Comparison of ENCODE assay signal across 7 mouse cellular contexts in the genomic region with DNA sequence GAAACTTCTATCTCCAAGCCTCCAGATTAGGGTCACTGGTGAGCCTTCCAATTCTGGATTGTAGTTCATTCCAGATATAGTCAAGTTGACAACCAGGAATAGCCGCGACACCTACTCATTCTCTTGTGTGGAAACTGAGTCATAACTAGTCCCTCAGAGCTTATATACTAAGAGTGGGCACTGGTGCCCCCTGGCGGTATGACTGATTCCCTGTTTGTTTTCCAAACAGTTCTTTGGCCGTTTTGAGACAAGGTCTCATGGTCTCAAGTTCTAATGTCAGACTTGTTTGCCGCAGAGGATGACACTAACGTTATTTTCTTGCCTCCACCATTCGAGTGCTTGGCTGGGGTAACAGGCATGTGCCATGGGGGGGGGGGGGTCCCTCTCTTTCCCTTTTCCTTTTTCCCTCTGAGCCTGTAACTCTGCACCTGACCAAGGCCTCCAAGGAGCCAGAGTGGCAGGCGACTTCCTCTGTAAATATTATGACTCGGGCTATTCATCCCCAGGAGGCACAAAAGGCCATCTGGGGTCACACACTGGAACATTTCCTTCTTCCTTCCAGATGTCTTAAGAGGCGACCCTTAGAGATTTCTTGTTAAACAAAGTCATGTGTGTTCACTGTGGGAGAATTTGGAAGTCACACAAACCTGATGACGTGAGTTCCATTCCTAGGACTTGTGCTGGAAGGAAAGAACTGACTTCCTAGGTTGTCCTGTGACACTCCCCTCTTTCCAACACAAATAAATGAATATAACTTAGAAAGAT. TPM values are rescaled to one million over a fixed set of nuclear protein-coding genes. Genes with fewer than 3 reads are reported as not detected.
A peak's percentile ranks its signal among the peaks of the same experiment; 100 is the strongest.
DNase-seq lines count a peak whose midpoint lies in the region; ATAC-seq and TF ChIP-seq lines count a peak whose summit lies in the region.

No protein-coding gene starts in this region.

- peak; percentile 67 for TF ChIP-seq RAD21 in MEL (IDR thresholded peaks at IDR 0.05; ENCODE audit: low read depth, low read length)

- TF ChIP-seq EP300 in MEL (IDR thresholded peaks at IDR 0.05; ENCODE audit: low read depth in 1 of 2, low read length in 2 of 2): no peak
- peak; percentile 61 for TF ChIP-seq EP300 in liver, postnatal 0 days (IDR thresholded peaks at IDR 0.05; ENCODE audit: low read depth)

- no peak for ATAC-seq in heart, embryonic 11.5 days (replicated peaks; ENCODE audit: insufficient number of reproducible peaks, low FRiP score, low TSS enrichment)
- no peak for ATAC-seq in liver, postnatal 0 days

- H3K4me1 ChIP-seq in MEL (ENCODE audit: control insufficient read depth in 1 of 2, insufficient read depth in 2 of 2, low read length in 2 of 2): peaks cover 3 to 17% of the 10 kb centered on the region in 2 experiments; a peak in 3 of 4 replicates
- peaks cover 7% of the 10 kb centered on the region; the same call in 1 of the 2 replicates for H3K4me1 ChIP-seq in heart, embryonic 11.5 days (ENCODE audit: control insufficient read depth, insufficient read depth, low read length)
- H3K4me1 ChIP-seq in liver, postnatal 0 days (ENCODE audit: insufficient read depth): peaks cover 26% of the 10 kb centered on the region
- H3K4me1 ChIP-seq in small intestine, adult 2 months (ENCODE audit: control insufficient read depth, insufficient read depth, insufficient read length, low read length): peaks cover 12% of the 10 kb centered on the region

- H3K36me3 ChIP-seq in MEL (ENCODE audit: control insufficient read depth in 1 of 2, insufficient read depth in 2 of 2, low read length in 2 of 2): peaks cover 0 to 15% of the 10 kb centered on the region in 2 experiments; a peak in 2 of 4 replicates
- H3K36me3 ChIP-seq in heart, embryonic 11.5 days (ENCODE audit: control insufficient read depth, insufficient read depth, low read length): no peaks in the 10 kb centered on the region
- peaks cover 3% of the 10 kb centered on the region; the same call in 1 of the 2 replicates for H3K36me3 ChIP-seq in liver, postnatal 0 days (replicated peaks; ENCODE audit: insufficient read depth, low read length)
- H3K36me3 ChIP-seq in small intestine, adult 2 months (ENCODE audit: control insufficient read depth, insufficient read depth, low read length): peaks cover 8% of the 10 kb centered on the region; the same call in 1 of the 2 replicates

- 29% methylated on average over 11 of the region's 11 CpGs for WGBS in heart, embryonic 11.5 days (ENCODE audit: insufficient replicate concordance)
- WGBS in liver, postnatal 0 days (ENCODE audit: insufficient replicate concordance): 19% methylated on average over 11 of the region's 11 CpGs
- 16% methylated on average over 11 of the region's 11 CpGs for WGBS in small intestine, adult 2 months

- no peak overlapping the region for H3K4me2 ChIP-seq in heart, embryonic 11.5 days
- H3K4me2 ChIP-seq in liver, postnatal 0 days (ENCODE audit: low read depth, low read length): peak overlapping the region; percentile 62; the same call in 1 of the 2 replicates

- H3K4me3 ChIP-seq in MEL (ENCODE audit: control insufficient read depth in 1 of 2, insufficient read depth in 1 of 2, low read depth in 2 of 2, low read length in 2 of 2): no peak overlapping the region
- H3K4me3 ChIP-seq in heart, embryonic 11.5 days (ENCODE audit: low read depth, low read length): 0 out of 2 replicates have a peak overlapping the region, but pooled peaks have one; percentile 1
- no peak overlapping the region for H3K4me3 ChIP-seq in liver, postnatal 0 days (ENCODE audit: low read depth, low read length)
- no peak overlapping the region for H3K4me3 ChIP-seq in small intestine, adult 2 months (ENCODE audit: low read depth, low read length)

- peak; percentile 85 to 88 for DNase-seq in B cell, adult 2 months
- peak; percentile 85 for DNase-seq in MEL (ENCODE audit: low read depth, low spot score)
- DNase-seq in embryo, embryonic 10 days (ENCODE audit: low spot score): peak; percentile 78
- peak; percentile 91 for DNase-seq in kidney, postnatal 10 days
- peak; percentile 84 for DNase-seq in liver, postnatal 0 days

- H3K79me2 ChIP-seq in MEL (ENCODE audit: control insufficient read depth, insufficient read depth, low read length, poor library complexity): no peaks in the 10 kb centered on the region; the same call in 1 of the 2 replicates

- peak overlapping the region; percentile 66 for H3K27ac ChIP-seq in MEL (ENCODE audit: control insufficient read depth, low read depth, low read length)
- peak overlapping the region; percentile 16; the same call in 1 of the 2 replicates for H3K27ac ChIP-seq in heart, embryonic 11.5 days (ENCODE audit: low read depth, low read length)
- peak overlapping the region; percentile 84 for H3K27ac ChIP-seq in liver, postnatal 0 days (ENCODE audit: low read depth)
- peak overlapping the region; percentile 81 for H3K27ac ChIP-seq in small intestine, adult 2 months (ENCODE audit: insufficient read depth, low read depth, low read length)

- peak; percentile 56 to 85 (median 72) for TF ChIP-seq CTCF in MEL (IDR thresholded peaks at IDR 0.05 in 2 of 3, conservative IDR thresholded peaks at IDR 0.05 in 1 of 3; ENCODE audit: control insufficient read depth in 1 of 3, insufficient read depth in 1 of 3, low read depth in 2 of 3, low read length in 3 of 3, poor library complexity in 1 of 3, severe bottlenecking in 1 of 3)
- peak; percentile 83 for TF ChIP-seq CTCF in liver, postnatal 0 days (IDR thresholded peaks at IDR 0.05; ENCODE audit: low read depth)
- TF ChIP-seq CTCF in small intestine, adult 2 months (IDR thresholded peaks at IDR 0.05; ENCODE audit: extremely low read depth, insufficient read length, insufficient replicate concordance, low read depth, low read length): peak; percentile 35; the same call in 1 of the 2 replicates

- TF ChIP-seq POLR2A in MEL (IDR thresholded peaks at IDR 0.05; ENCODE audit: control insufficient read depth in 1 of 2, insufficient read depth in 1 of 2, low read depth in 1 of 2, low read length in 2 of 2, poor library complexity in 1 of 2): no peak
- TF ChIP-seq POLR2A in small intestine, adult 2 months (IDR thresholded peaks at IDR 0.05; ENCODE audit: low read depth, low read length): no peak

- peak overlapping the region; percentile 82 for H3K9ac ChIP-seq in MEL (ENCODE audit: control insufficient read depth, low read depth, low read length, poor library complexity, severe bottlenecking)
- no peak overlapping the region for H3K9ac ChIP-seq in heart, embryonic 11.5 days (ENCODE audit: low read depth, low read length)
- peak overlapping the region; percentile 41; the same call in 1 of the 2 replicates for H3K9ac ChIP-seq in liver, postnatal 0 days (replicated peaks)

- no peaks in the 10 kb centered on the region for H3K27me3 ChIP-seq in MEL (ENCODE audit: control insufficient read depth in 1 of 2, insufficient read depth in 2 of 2, low read length in 2 of 2)
- peaks cover 37% of the 10 kb centered on the region for H3K27me3 ChIP-seq in heart, embryonic 11.5 days (ENCODE audit: control insufficient read depth, insufficient read depth, low read length)
- 0 out of 2 replicates have a peak, but pooled peaks cover 5% of the 10 kb centered on the region for H3K27me3 ChIP-seq in liver, postnatal 0 days (ENCODE audit: insufficient read depth, low read length)
- no peaks in the 10 kb centered on the region for H3K27me3 ChIP-seq in small intestine, adult 2 months (ENCODE audit: control insufficient read depth, insufficient read depth, low read length)

- no peaks in the 10 kb centered on the region for H3K9me3 ChIP-seq in MEL (replicated peaks; ENCODE audit: insufficient read depth, low read length)
- no peaks in the 10 kb centered on the region for H3K9me3 ChIP-seq in heart, embryonic 11.5 days (replicated peaks; ENCODE audit: control insufficient read depth, low read length)
- H3K9me3 ChIP-seq in liver, postnatal 0 days (ENCODE audit: low read length): no peaks in the 10 kb centered on the region

RNA-seq across cellular contexts. Expression of gene Rab3a, which starts 2.3 kb away (rescaled TPM):
- total RNA-seq in MEL (2012; rRNA removed): 1.8 TPM in 2 replicates
- polyA plus RNA-seq in MEL (2012; ENCODE audit: insufficient read depth in 1 of 2, insufficient read length in 2 of 2, low read depth in 1 of 2, low replicate concordance in 2 of 2, missing spikeins in 1 of 2): 1 to 10 TPM in 1 of 2 experiments, not detected in 1; 5.6 TPM
- polyA plus RNA-seq in heart, embryonic 11.5 days (2014; fragmentation: Nextera tagmentation; extraction: Ambion mirVana): 16.2 and 21.3 TPM in 2 replicates
- 3.2 and 3.3 TPM in 2 replicates for polyA plus RNA-seq in liver, postnatal 0 days (2015; fragmentation: Nextera tagmentation; extraction: Ambion mirVana)
- 14.9 and 26.3 TPM in 2 replicates for polyA plus RNA-seq in small intestine, adult 2 months (2012; rRNA removed)

RNA-seq across cellular contexts. Expression of gene Mpv17l2, which starts 8.6 kb away (rescaled TPM):
- 41.9 and 52.8 TPM in 2 replicates for total RNA-seq in MEL (2012; rRNA removed)
- 100 to 1,000 TPM in 1 of 2 experiments, not detected in 1; 102 TPM for polyA plus RNA-seq in MEL (2012; ENCODE audit: insufficient read depth in 1 of 2, insufficient read length in 2 of 2, low read depth in 1 of 2, low replicate concordance in 2 of 2, missing spikeins in 1 of 2)
- polyA plus RNA-seq in heart, embryonic 11.5 days (2014; fragmentation: Nextera tagmentation; extraction: Ambion mirVana): 42.5 and 42.6 TPM in 2 replicates
- 36.3 and 39.9 TPM in 2 replicates for polyA plus RNA-seq in liver, postnatal 0 days (2015; fragmentation: Nextera tagmentation; extraction: Ambion mirVana)
- 190 and 222 TPM in 2 replicates for polyA plus RNA-seq in small intestine, adult 2 months (2012; rRNA removed)

RNA-seq across cellular contexts. Expression of gene Pik3r2, which starts 24.3 kb away (rescaled TPM):
- total RNA-seq in MEL (2012; rRNA removed): 23.7 and 25.4 TPM in 2 replicates
- polyA plus RNA-seq in MEL (2012; ENCODE audit: insufficient read depth in 1 of 2, insufficient read length in 2 of 2, low read depth in 1 of 2, low replicate concordance in 2 of 2, missing spikeins in 1 of 2): 10 to 100 TPM in 1 of 2 experiments, not detected in 1; 37.8 TPM
- polyA plus RNA-seq in heart, embryonic 11.5 days (2014; fragmentation: Nextera tagmentation; extraction: Ambion mirVana): 21.5 and 23.1 TPM in 2 replicates
- 8.9 and 9.0 TPM in 2 replicates for polyA plus RNA-seq in liver, postnatal 0 days (2015; fragmentation: Nextera tagmentation; extraction: Ambion mirVana)
- polyA plus RNA-seq in small intestine, adult 2 months (2012; rRNA removed): 129 and 414 TPM in 2 replicates

RNA-seq across cellular contexts. Expression of gene Pde4c, which starts 28.7 kb away (rescaled TPM):
- total RNA-seq in MEL (2012; rRNA removed): 0.65 and 0.75 TPM in 2 replicates
- polyA plus RNA-seq in MEL (2012; ENCODE audit: insufficient read depth in 1 of 2, insufficient read length in 2 of 2, low read depth in 1 of 2, low replicate concordance in 2 of 2, missing spikeins in 1 of 2): 1 to 10 TPM in 1 of 2 experiments, not detected in 1; 3.0 TPM
- polyA plus RNA-seq in heart, embryonic 11.5 days (2014; fragmentation: Nextera tagmentation; extraction: Ambion mirVana): not detected in 2 replicates
- polyA plus RNA-seq in liver, postnatal 0 days (2015; fragmentation: Nextera tagmentation; extraction: Ambion mirVana): 1.6 and 1.8 TPM in 2 replicates
- polyA plus RNA-seq in small intestine, adult 2 months (2012; rRNA removed): 6.5 and 6.8 TPM in 2 replicates

RNA-seq across cellular contexts. Expression of gene Gm3336, which starts 33.8 kb away (rescaled TPM):
- total RNA-seq in MEL (2012; rRNA removed): 0.19 and 0.20 TPM in 2 replicates
- under 1 TPM in 1 of 2 experiments, not detected in 1; 0.72 TPM for polyA plus RNA-seq in MEL (2012; ENCODE audit: insufficient read depth in 1 of 2, insufficient read length in 2 of 2, low read depth in 1 of 2, low replicate concordance in 2 of 2, missing spikeins in 1 of 2)
- polyA plus RNA-seq in heart, embryonic 11.5 days (2014; fragmentation: Nextera tagmentation; extraction: Ambion mirVana): not detected in 2 replicates
- 0.22 and 0.25 TPM in 2 replicates for polyA plus RNA-seq in liver, postnatal 0 days (2015; fragmentation: Nextera tagmentation; extraction: Ambion mirVana)
- polyA plus RNA-seq in small intestine, adult 2 months (2012; rRNA removed): 42.0 and 73.6 TPM in 2 replicates

Comparison
In these comparisons a context has a peak if more than half of its experiments do, and no peak if none do; other contexts are left out.
1. H3K27ac ChIP-seq: peak in every context shown above with its lines; median percentile 84 in liver, postnatal 0 days; 81 in small intestine, adult 2 months; 66 in MEL; 16 in heart, embryonic 11.5 days.